ENCODE assay signal across 28 mouse cellular contexts in genomic region chr4:145022211-145022610, GRCm38 (mm10).
DNase-seq lines count a peak whose midpoint lies in the region; ATAC-seq and TF ChIP-seq lines count a peak whose summit lies in the region.
"Had no signal": no experiment of that assay in that cellular context is flagged by ENCODE, and none has a peak within 500 bp of the region (broad histone marks: within the 10 kb centered on the region; RNA-seq: fewer than 3 reads in every experiment).

No protein-coding gene starts in this region.

- TF ChIP-seq CTCF in kidney, adult 2 months (conservative IDR thresholded peaks at IDR 0.05; ENCODE audit: insufficient read depth, insufficient read length, low read depth, low read length): no peak
- no peak for TF ChIP-seq CTCF in thymus, adult 2 months (IDR thresholded peaks at IDR 0.05; ENCODE audit: borderline replicate concordance, control insufficient read depth, extremely low read depth, insufficient read depth, low read length, poor library complexity)

- no peaks in the 10 kb centered on the region for H3K27me3 ChIP-seq in kidney, adult 2 months (replicated peaks; ENCODE audit: control insufficient read depth, insufficient read depth, low read length)
- no peaks in the 10 kb centered on the region for H3K27me3 ChIP-seq in kidney, embryonic 15.5 days
- H3K27me3 ChIP-seq in thymus, adult 2 months (ENCODE audit: control insufficient read depth, insufficient read depth, low read length): no peaks in the 10 kb centered on the region
- H3K27me3 ChIP-seq: CH12.LX; forebrain, embryonic 13.5 days; heart, embryonic 12.5 days; heart, embryonic 15.5 days; hindbrain, embryonic 13.5 days had no signal

- H3K4me2 ChIP-seq in kidney, embryonic 15.5 days: no peak overlapping the region
- H3K4me2 ChIP-seq: forebrain, embryonic 13.5 days; heart, embryonic 12.5 days; heart, embryonic 15.5 days; hindbrain, embryonic 13.5 days had no signal

- no peaks in the 10 kb centered on the region for H3K36me3 ChIP-seq in kidney, adult 2 months (ENCODE audit: control insufficient read depth, insufficient read depth, low read length)
- H3K36me3 ChIP-seq in kidney, embryonic 15.5 days: peaks cover 13% of the 10 kb centered on the region; the same call in 1 of the 2 replicates
- H3K36me3 ChIP-seq in thymus, adult 2 months (ENCODE audit: control insufficient read depth, insufficient read depth, low read length): no peaks in the 10 kb centered on the region

- 77% methylated on average over 2 of the region's 2 CpGs for WGBS in kidney, adult 2 months
- 98% methylated on average over 2 of the region's 2 CpGs for WGBS in kidney, embryonic 15.5 days
- 87% methylated on average over 2 of the region's 2 CpGs for WGBS in thymus, adult 2 months

- peak overlapping the region; percentile 36 for H3K27ac ChIP-seq in kidney, adult 2 months (ENCODE audit: insufficient read depth, low read depth, low read length)
- peak overlapping the region; percentile 91 for H3K27ac ChIP-seq in kidney, embryonic 15.5 days
- peak overlapping the region; percentile 98 for H3K27ac ChIP-seq in thymus, adult 2 months (ENCODE audit: control insufficient read depth, insufficient read depth, low read length)
- H3K27ac ChIP-seq: forebrain, embryonic 10.5 days; forebrain, embryonic 13.5 days; heart, embryonic 15.5 days; hindbrain, embryonic 10.5 days; hindbrain, embryonic 13.5 days had no signal

- H3K9ac ChIP-seq in kidney, embryonic 15.5 days: no peak overlapping the region
- H3K9ac ChIP-seq: forebrain, embryonic 13.5 days; heart, embryonic 12.5 days; heart, embryonic 15.5 days; hindbrain, embryonic 13.5 days had no signal

- TF ChIP-seq POLR2A in kidney, adult 2 months (IDR thresholded peaks at IDR 0.05; ENCODE audit: low read depth, low read length): no peak
- no peak for TF ChIP-seq POLR2A in thymus, adult 2 months (IDR thresholded peaks at IDR 0.05; ENCODE audit: control insufficient read depth, extremely low read depth, insufficient read depth, low read length, poor library complexity)

- H3K4me3 ChIP-seq in kidney, adult 2 months (ENCODE audit: insufficient read depth, low read depth, low read length): no peak overlapping the region
- no peak overlapping the region for H3K4me3 ChIP-seq in kidney, embryonic 15.5 days (replicated peaks)
- H3K4me3 ChIP-seq in thymus, adult 2 months (ENCODE audit: control insufficient read depth, insufficient read depth, low read length): no peak overlapping the region
- H3K4me3 ChIP-seq: forebrain, embryonic 10.5 days; forebrain, embryonic 13.5 days; heart, embryonic 12.5 days; heart, embryonic 15.5 days; hindbrain, embryonic 10.5 days; hindbrain, embryonic 13.5 days had no signal

- H3K9me3 ChIP-seq in kidney, embryonic 15.5 days (replicated peaks): no peaks in the 10 kb centered on the region
- H3K9me3 ChIP-seq: forebrain, embryonic 10.5 days; forebrain, embryonic 13.5 days; G1E; heart, embryonic 12.5 days; heart, embryonic 15.5 days; hindbrain, embryonic 10.5 days; hindbrain, embryonic 13.5 days had no signal

- peaks cover 50% of the 10 kb centered on the region for H3K4me1 ChIP-seq in kidney, adult 2 months (ENCODE audit: control insufficient read depth, insufficient read depth, low read length)
- H3K4me1 ChIP-seq in kidney, embryonic 15.5 days: peaks cover 64% of the 10 kb centered on the region
- peaks cover 64% of the 10 kb centered on the region for H3K4me1 ChIP-seq in thymus, adult 2 months (replicated peaks; ENCODE audit: control insufficient read depth, insufficient read depth, low read length)

- peak; percentile 70 for DNase-seq in kidney, adult 2 months
- no peak for DNase-seq in kidney, adult 11 months
- no peak for DNase-seq in kidney, postnatal 14 days
- no peak for DNase-seq in thymus, adult 2 months
- no peak for DNase-seq in thymus, postnatal 0 days (ENCODE audit: low spot score)
- DNase-seq in ZHBTc4 (ENCODE audit: low read depth, low spot score): peak; percentile 11
- DNase-seq: adrenal gland, postnatal 10 days; adrenal gland, postnatal 36 days; B cell, adult 2 months; cerebellum, adult 18-20 months; cerebellum, adult 9-10 months; cerebellum, postnatal 14 days; gastrocnemius, postnatal 25 days; heart, adult 18-20 months; heart, postnatal 10 days; heart, postnatal 36 days had no signal

- 0 out of 2 replicates have a peak, but pooled peaks have one; percentile 1 for ATAC-seq in kidney, embryonic 15.5 days (replicated peaks; ENCODE audit: low FRiP score)
- ATAC-seq: activated CD4-positive, CD25-positive, alpha-beta regulatory T cell, adult 4 months; forebrain, embryonic 13.5 days; forebrain, embryonic 16.5 days; hindbrain, embryonic 16.5 days had no signal

Comparison
In these comparisons a context has a peak if more than half of its experiments do, and no peak if none do; other contexts are left out.
1. DNase-seq: peak in kidney, adult 2 months (single experiment) and ZHBTc4 (single experiment); none in kidney, adult 11 months (single experiment), kidney, postnatal 14 days (single experiment), thymus, adult 2 months (single experiment) and thymus, postnatal 0 days (single experiment).
2. H3K27ac ChIP-seq: peak in every context shown above with its lines; median percentile 98 in thymus, adult 2 months; 91 in kidney, embryonic 15.5 days; 36 in kidney, adult 2 months.